Mouse (Mus musculus) limb, embryonic 14.5 days (tissue): ENCODE data around the gene Hist1h4j. TPM values are rescaled to one million over a fixed set of nuclear protein-coding genes. Genes with fewer than 3 reads are reported as not detected.
A peak's percentile ranks its signal among the peaks of the same experiment; 100 is the strongest.

Experiments
- ATAC-seq: fragments of 200-750 bp; cut with Nextera tagmentation; 2 replicates; pipeline ENCODE4 v1.8.0; 2017; ENCODE audit warnings: low read depth, moderate number of reproducible peaks, moderate TSS enrichment; ENCODE audit not compliant: low FRiP score
- DNase-seq: peaks from one replicate; pipeline ENCODE4 v3.0.0-alpha.2; 2015; ENCODE audit warnings: low spot score
- H3K27ac ChIP-seq: fragments of 300-500 bp; sonication (generic); replicated peaks from 2 replicates; pipeline ENCODE4 v1.5.1; 2014; ENCODE audit warnings: low read depth, mild to moderate bottlenecking, low read length, moderate library complexity, mixed read lengths
- H3K27me3 ChIP-seq: fragments of 300-500 bp; sonication (generic); 2 replicates; pipeline ENCODE4 v1.6.1; 2014; ENCODE audit warnings: low read length, mixed read lengths; ENCODE audit not compliant: control insufficient read depth, insufficient read depth
- H3K36me3 ChIP-seq: fragments of 300-500 bp; sonication (generic); 2 replicates; pipeline ENCODE4 v1.6.1; 2014; ENCODE audit warnings: mild to moderate bottlenecking, low read length, moderate library complexity, mixed read lengths; ENCODE audit not compliant: control insufficient read depth, insufficient read depth
- H3K4me1 ChIP-seq: fragments of 300-500 bp; sonication (generic); 2 replicates; pipeline ENCODE4 v1.6.1; 2014; ENCODE audit warnings: antibody characterized with exemption, low read length, mixed read lengths; ENCODE audit not compliant: control insufficient read depth, insufficient read depth
- H3K4me2 ChIP-seq: fragments of 300-500 bp; sonication (generic); replicated peaks from 2 replicates; pipeline ENCODE4 v1.6.1; 2014; ENCODE audit warnings: low read depth, mild to moderate bottlenecking, low read length, moderate library complexity; ENCODE audit not compliant: severe bottlenecking
- H3K4me3 ChIP-seq: fragments of 300-500 bp; sonication (generic); replicated peaks from 2 replicates; pipeline ENCODE4 v1.5.1; 2014; ENCODE audit warnings: low read length
- H3K9ac ChIP-seq: fragments of 300-500 bp; sonication (generic); 2 replicates; pipeline ENCODE4 v1.6.1; 2014; ENCODE audit warnings: mild to moderate bottlenecking, low read depth, low read length, moderate library complexity; ENCODE audit not compliant: severe bottlenecking
- H3K9me3 ChIP-seq: fragments of 300-500 bp; sonication (generic); 2 replicates; pipeline ENCODE4 v1.6.1; 2016; ENCODE audit warnings: low read length; ENCODE audit not compliant: control insufficient read depth
- POLR2A ChIP-seq: fragments of 200-500 bp; IDR thresholded peaks from 2 replicates; pipeline ENCODE4 v1.8.0; 2012; ENCODE audit warnings: inconsistent platforms, mild to moderate bottlenecking, moderate library complexity, borderline replicate concordance; ENCODE audit not compliant: insufficient read depth, insufficient read length; ENCODE audit errors: extremely low read depth
- WGBS: fragments of 180-500 bp; shearing (Covaris S2); extraction: QIAGEN DNeasy Blood & Tissue Kit; methylation state at CpG from one replicate; pipeline ENCODE4 v1.1.7; 2014; 5-methylcytosine and 5-hydroxymethylcytosine counted together
- polyA plus RNA-seq, 2 experiments: library from polyadenylated mRNA; depleted of rRNA in 1 of 2; stranded (reverse) in 1 of 2; unstranded in 1 of 2; fragments of >200 nt; fragmentation: Nextera tagmentation in 1 of 2; extraction: Ambion mirVana in 1 of 2; gene quantifications; 2 replicates each; pipeline versions ENCODE4 v1.2.1 to v1.2.3; 2012 to 2014

The Hist1h4j gene
- polyA plus RNA-seq, 2 experiments: 1.3 to 13.8 TPM

GRCm38 (mm10) chr13:21755707-21756106 is 20.8 kb downstream of the Hist1h4j start:
- TF ChIP-seq POLR2A: no peak
- Histone ChIP-seq H3K4me1 (peaks cover 12% of the 10 kb centered on the region), H3K27ac (no peak overlapping the region), H3K4me2 (0 out of 2 replicates have a peak overlapping the region, but pooled peaks have one; percentile 13), H3K36me3 (no peaks in the 10 kb centered on the region), H3K9ac (no peak overlapping the region), H3K27me3 (no peaks in the 10 kb centered on the region), H3K9me3 (no peaks in the 10 kb centered on the region), H3K4me3 (no peak overlapping the region)
- DNase-seq (no peak), ATAC-seq (no peak)
- WGBS: 89% methylated on average over 1 of the region's 1 CpGs

- ATAC-seq (peak; percentile 81), DNase-seq (peak; percentile 98)
- H3K4me1 ChIP-seq: peaks cover 7% of the 10 kb centered on the region
- peak; percentile 90; the same call in 1 of the 2 replicates for TF ChIP-seq POLR2A
- H3K9ac ChIP-seq: peak overlapping the region; percentile 78
- peak overlapping the region; percentile 75 for H3K4me2 ChIP-seq
- peak overlapping the region; percentile 51 for H3K4me3 ChIP-seq
- no peaks in the 10 kb centered on the region for H3K36me3 ChIP-seq
- H3K9me3 ChIP-seq: no peaks in the 10 kb centered on the region
- peak overlapping the region; percentile 92 for H3K27ac ChIP-seq
- WGBS: 3% methylated on average over 33 of the region's 33 CpGs
- H3K27me3 ChIP-seq: no peaks in the 10 kb centered on the region
Measured at GRCm38 (mm10) chr13:21778814-21779766, 44.2 kb downstream of the Hist1h4j start.

- peak; percentile 87; the same call in 1 of the 2 replicates for TF ChIP-seq POLR2A
- WGBS: 2% methylated on average over 44 of the region's 44 CpGs
- Histone ChIP-seq H3K9ac (peak within 1 kb of the TSS; percentile 78), H3K27me3 (no peaks in the 10 kb centered on the region), H3K4me2 (peak within 1 kb of the TSS; percentile 75), H3K36me3 (no peaks in the 10 kb centered on the region), H3K9me3 (no peaks in the 10 kb centered on the region), H3K4me3 (peak within 1 kb of the TSS; percentile 51), H3K27ac (peak within 1 kb of the TSS; percentile 92), H3K4me1 (peaks cover 12% of the 10 kb centered on the region)
- ATAC-seq (peak; percentile 17), DNase-seq (peak; percentile 90)
Measured at GRCm38 (mm10) chr13:21779767-21780731, 45.2 kb downstream of the Hist1h4j start, which contains the start of gene Hist1h1b. Hist1h1b (minus strand) TSS chr13:21780625.

GRCm38 (mm10) chr13:21781021-21781555 is 46.2 kb downstream of the Hist1h4j start:
- H3K27ac ChIP-seq: peak overlapping the region; percentile 92
- H3K4me3 ChIP-seq: peak overlapping the region; percentile 51; the same call in 1 of the 2 replicates
- peaks cover 17% of the 10 kb centered on the region for H3K4me1 ChIP-seq
- peak overlapping the region; percentile 75 for H3K4me2 ChIP-seq
- no peaks in the 10 kb centered on the region for H3K36me3 ChIP-seq
- DNase-seq: no peak
- H3K9me3 ChIP-seq: no peaks in the 10 kb centered on the region
- WGBS: 39% methylated on average over 6 of the region's 6 CpGs
- no peak for TF ChIP-seq POLR2A
- no peak for ATAC-seq
- H3K9ac ChIP-seq: 0 out of 2 replicates have a peak overlapping the region, but pooled peaks have one; percentile 4
- H3K27me3 ChIP-seq: no peaks in the 10 kb centered on the region
